Mouse (Mus musculus) ES-Bruce4 (cell line): ENCODE data around the gene Ptprd. TPM values are rescaled to one million over a fixed set of nuclear protein-coding genes. Genes with fewer than 3 reads are reported as not detected.

ENCODE experiments used
- H3K27ac ChIP-seq: 2 replicates; pipeline ENCODE4 v1.5.1; 2012; ENCODE audit warnings: low read length, inconsistent platforms; ENCODE audit not compliant: insufficient read depth
- H3K27me3 ChIP-seq: 2 replicates; pipeline ENCODE4 v1.6.1; 2012; ENCODE audit warnings: mild to moderate bottlenecking, low read length, inconsistent platforms; ENCODE audit not compliant: control insufficient read depth, poor library complexity, insufficient read depth, severe bottlenecking
- H3K36me3 ChIP-seq: 2 replicates; pipeline ENCODE4 v1.6.1; 2012; ENCODE audit warnings: inconsistent platforms, mild to moderate bottlenecking, low read length, moderate library complexity; ENCODE audit not compliant: control insufficient read depth, poor library complexity, insufficient read depth, severe bottlenecking
- H3K4me1 ChIP-seq: one replicate; pipeline ENCODE4 v1.8.1; 2011; ENCODE audit warnings: low read length; ENCODE audit not compliant: control insufficient read depth, insufficient read depth
- H3K4me3 ChIP-seq: 2 replicates; pipeline ENCODE4 v1.5.1; 2011; ENCODE audit warnings: low read depth, mild to moderate bottlenecking, low read length
- H3K9ac ChIP-seq: 2 replicates; pipeline ENCODE4 v1.6.1; 2012; ENCODE audit warnings: low read depth, mild to moderate bottlenecking, inconsistent platforms; ENCODE audit not compliant: poor library complexity, severe bottlenecking
- H3K9me3 ChIP-seq: replicated peaks from 2 replicates; pipeline ENCODE4 v1.6.1; 2012; ENCODE audit warnings: mild to moderate bottlenecking, low read length, inconsistent platforms; ENCODE audit not compliant: control insufficient read depth, poor library complexity, insufficient read depth, severe bottlenecking
- CTCF ChIP-seq: IDR thresholded peaks from one replicate; pipeline ENCODE4 v1.8.1; 2011; ENCODE audit warnings: low read depth, low read length
- EP300 ChIP-seq: IDR thresholded peaks from 2 replicates; pipeline ENCODE4 v1.6.1; 2011; ENCODE audit warnings: low read depth, low read length; ENCODE audit not compliant: insufficient read depth
- POLR2A ChIP-seq: IDR thresholded peaks from one replicate; pipeline ENCODE4 v1.8.1; 2011; ENCODE audit warnings: low read length; ENCODE audit not compliant: insufficient read depth
- polyA plus RNA-seq: library from polyadenylated mRNA; stranded (reverse); fragments of >200 nt; gene quantifications from 2 replicates; pipeline ENCODE4 v1.2.4, GENCODE M21; 2011; ENCODE audit warnings: low read depth; ENCODE audit not compliant: missing spikeins, insufficient read depth, insufficient read length

Gene Ptprd
- polyA plus RNA-seq, 1 experiment: 2.8 TPM

GRCm38 (mm10) chr4:75894871-75895270 lies 2316.9 kb downstream of the Ptprd start:
- H3K27me3 ChIP-seq: no peaks in the 10 kb centered on the region
- no peaks in the 10 kb centered on the region for H3K4me1 ChIP-seq
- H3K4me3 ChIP-seq: no peak overlapping the region
- H3K9me3 ChIP-seq: no peaks in the 10 kb centered on the region
- H3K9ac ChIP-seq: no peak overlapping the region
- no peak overlapping the region for H3K27ac ChIP-seq
- TF ChIP-seq POLR2A: no peak
- no peak for TF ChIP-seq CTCF
- no peak for TF ChIP-seq EP300
- no peaks in the 10 kb centered on the region for H3K36me3 ChIP-seq
